Mouse (Mus musculus): ENCODE results near the gene Foxn3. TPM values are rescaled to one million over a fixed set of nuclear protein-coding genes. Genes with fewer than 3 reads are reported as not detected.

Gene Foxn3
- polyA plus RNA-seq, 1 experiment from 2014 or later = 18.6 TPM

GRCm38 (mm10) chr12:99464291-99464690 is 99.1 kb downstream of the Foxn3 start:
- WGBS (ENCODE audit: insufficient replicate concordance) = 51% methylated on average over 5 of the region's 5 CpGs
- Histone ChIP-seq H3K36me3 (replicated peaks) (no peaks in the 10 kb centered on the region), H3K27ac (replicated peaks) (no peak overlapping the region), H3K4me2 (no peak overlapping the region), H3K4me1 (replicated peaks) (peaks cover 16% of the 10 kb centered on the region), H3K9me3 (replicated peaks) (no peaks in the 10 kb centered on the region), H3K4me3 (replicated peaks) (no peak overlapping the region), H3K27me3 (no peaks in the 10 kb centered on the region), H3K9ac (no peak overlapping the region)
- ATAC-seq (ENCODE audit: insufficient read depth) = no peak

DNA sequence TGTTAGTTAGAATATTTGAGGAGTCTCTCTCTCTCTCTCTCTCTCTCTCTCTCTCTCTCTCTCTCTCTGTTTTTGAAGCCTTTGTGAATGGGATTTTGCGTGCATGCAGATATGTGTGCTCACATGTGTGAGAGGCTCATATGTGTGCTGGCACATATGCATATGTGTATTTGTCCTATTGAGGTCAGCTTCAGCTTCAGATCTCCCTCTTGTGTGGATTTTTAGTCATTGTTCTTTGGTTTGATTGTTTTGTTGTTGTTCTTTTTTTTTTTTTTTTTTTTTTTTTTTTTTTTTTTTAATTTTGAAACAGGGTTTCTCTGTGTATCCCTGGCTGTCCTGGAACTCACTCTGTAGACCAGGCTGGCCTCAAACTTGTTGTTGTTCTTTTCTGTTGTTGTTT is 100.5 kb downstream of the Foxn3 start:
- Histone ChIP-seq H3K27me3 (no peaks in the 10 kb centered on the region), H3K9ac (no peak overlapping the region), H3K36me3 (replicated peaks) (no peaks in the 10 kb centered on the region), H3K27ac (replicated peaks) (no peak overlapping the region), H3K9me3 (replicated peaks) (no peaks in the 10 kb centered on the region), H3K4me3 (replicated peaks) (no peak overlapping the region), H3K4me1 (replicated peaks) (peaks cover 18% of the 10 kb centered on the region), H3K4me2 (no peak overlapping the region)
- no peak for ATAC-seq (ENCODE audit: insufficient read depth)
- WGBS (ENCODE audit: insufficient replicate concordance) = 79% methylated on average over 1 of the region's 1 CpGs

DNA sequence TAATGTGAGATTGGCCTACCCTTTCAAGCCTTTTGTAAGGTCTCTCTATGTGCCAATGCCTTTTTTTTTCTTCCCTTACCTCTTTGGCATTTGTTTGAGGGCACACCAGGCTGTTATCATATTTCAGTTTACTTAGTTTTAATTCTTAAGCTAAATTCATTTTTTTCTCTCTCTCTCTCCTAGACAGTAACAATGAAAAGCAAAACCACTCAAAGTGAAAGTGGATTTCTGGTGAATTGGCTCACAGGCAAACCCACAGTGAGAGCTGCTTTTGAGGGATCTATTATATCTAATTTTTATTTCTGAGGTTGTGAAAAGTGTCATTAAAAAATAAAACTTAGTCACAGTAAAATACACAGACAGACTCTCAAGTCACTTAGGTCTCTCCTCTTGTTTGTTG is 101.1 kb downstream of the Foxn3 start:
- no peaks in the 10 kb centered on the region for H3K27me3 ChIP-seq
- no peaks in the 10 kb centered on the region for H3K36me3 ChIP-seq (replicated peaks)
- peaks cover 19% of the 10 kb centered on the region for H3K4me1 ChIP-seq (replicated peaks)
- H3K27ac ChIP-seq (replicated peaks) = no peak overlapping the region
- ATAC-seq (ENCODE audit: insufficient read depth) = no peak
- H3K4me3 ChIP-seq (replicated peaks) = no peak overlapping the region
- H3K9ac ChIP-seq = no peak overlapping the region
- no peak overlapping the region for H3K4me2 ChIP-seq
- no peaks in the 10 kb centered on the region for H3K9me3 ChIP-seq (replicated peaks)

DNA sequence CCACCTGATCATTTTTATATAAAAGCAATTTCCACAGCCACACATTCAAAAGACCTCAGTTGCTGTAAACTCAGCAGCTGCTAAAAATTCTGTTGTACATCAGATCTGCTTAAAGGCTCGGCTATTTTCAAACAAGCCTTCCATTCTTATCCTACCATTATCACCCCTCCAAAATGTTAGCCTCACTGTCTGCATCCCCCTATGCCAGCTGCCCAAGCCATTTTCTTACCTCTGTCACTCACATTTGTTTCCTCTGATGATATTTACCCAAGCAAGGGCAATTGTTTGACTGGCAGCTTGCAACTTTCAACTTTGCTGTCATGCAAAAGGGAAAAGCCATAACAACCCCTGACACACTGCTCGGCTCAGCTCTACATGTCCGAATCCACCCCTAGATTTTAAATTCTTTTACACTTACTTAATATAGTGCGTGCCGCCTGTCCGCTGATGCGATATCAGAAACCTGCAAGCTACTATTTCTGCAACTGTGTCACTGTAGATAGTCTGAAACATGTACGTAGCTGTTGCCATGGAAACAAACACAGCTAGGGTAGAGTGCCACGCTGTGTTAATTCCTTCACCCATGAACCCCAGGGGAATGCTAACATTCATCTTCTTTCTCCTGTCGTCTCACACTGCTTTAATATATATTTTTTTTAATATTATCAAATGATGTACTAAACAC is 105.7 kb downstream of the Foxn3 start:
- peak overlapping the region; percentile 49 for H3K4me3 ChIP-seq (replicated peaks)

DNA sequence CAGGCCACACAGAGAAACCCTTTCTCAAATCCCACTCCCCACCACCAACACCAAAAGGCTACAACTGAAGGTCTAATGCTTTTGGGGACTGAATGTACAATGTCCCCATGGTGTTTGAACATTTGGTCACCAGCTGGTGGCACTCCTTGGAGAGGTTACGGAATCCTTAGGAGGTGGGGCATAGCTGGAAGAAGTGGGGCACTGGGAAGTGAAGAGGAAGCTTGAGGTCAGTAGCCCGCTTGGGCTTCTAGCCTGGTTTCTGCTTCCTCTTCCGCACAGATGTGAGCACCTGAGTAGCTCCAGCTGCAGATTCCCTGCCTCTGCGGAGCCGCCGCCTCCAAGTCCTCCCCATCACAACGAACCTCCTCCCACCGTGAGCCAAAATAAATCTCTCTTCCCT is 107.8 kb downstream of the Foxn3 start:
- 86% methylated on average over 8 of the region's 8 CpGs for WGBS (ENCODE audit: insufficient replicate concordance)
- Histone ChIP-seq H3K4me2 (0 out of 2 replicates have a peak overlapping the region, but pooled peaks have one; percentile 0), H3K9ac (no peak overlapping the region), H3K36me3 (replicated peaks) (no peaks in the 10 kb centered on the region), H3K4me1 (replicated peaks) (peaks cover 42% of the 10 kb centered on the region), H3K4me3 (replicated peaks) (no peak overlapping the region), H3K27ac (replicated peaks) (no peak overlapping the region), H3K27me3 (no peaks in the 10 kb centered on the region), H3K9me3 (replicated peaks) (no peaks in the 10 kb centered on the region)
- no peak for ATAC-seq (ENCODE audit: insufficient read depth)

More for the DNA sequence above, 105.7 kb downstream of the Foxn3 start:
- H3K4me1 ChIP-seq (replicated peaks) = peaks cover 42% of the 10 kb centered on the region
- whole genome bisulfite sequencing (ENCODE audit: insufficient replicate concordance) = 29% methylated on average over 10 of the region's 10 CpGs
- H3K27ac ChIP-seq (replicated peaks) = peak overlapping the region; percentile 79
- H3K36me3 ChIP-seq (replicated peaks) = no peaks in the 10 kb centered on the region
- H3K4me2 ChIP-seq = peak overlapping the region; percentile 61
- ATAC-seq (ENCODE audit: insufficient read depth) = peak; percentile 95
- no peaks in the 10 kb centered on the region for H3K9me3 ChIP-seq (replicated peaks)
- H3K27me3 ChIP-seq = no peaks in the 10 kb centered on the region
- H3K9ac ChIP-seq = 0 out of 2 replicates have a peak overlapping the region, but pooled peaks have one; percentile 19

- no peak for ATAC-seq (ENCODE audit: insufficient read depth)
- no peak overlapping the region for H3K27ac ChIP-seq (replicated peaks)
- H3K9ac ChIP-seq = no peak overlapping the region
- no peaks in the 10 kb centered on the region for H3K9me3 ChIP-seq (replicated peaks)
- no peaks in the 10 kb centered on the region for H3K36me3 ChIP-seq (replicated peaks)
- H3K4me1 ChIP-seq (replicated peaks) = peaks cover 42% of the 10 kb centered on the region
- H3K4me3 ChIP-seq (replicated peaks) = no peak overlapping the region
- WGBS (ENCODE audit: insufficient replicate concordance) = 82% methylated on average over 9 of the region's 9 CpGs
- no peaks in the 10 kb centered on the region for H3K27me3 ChIP-seq
- no peak overlapping the region for H3K4me2 ChIP-seq
These were observed 109.0 kb downstream of the Foxn3 start for GRCm38 (mm10) chr12:99454394-99454793.

GRCm38 (mm10) chr12:99453797-99454196 is 109.6 kb downstream of the Foxn3 start:
- H3K36me3 ChIP-seq (replicated peaks) = no peaks in the 10 kb centered on the region
- no peak overlapping the region for H3K27ac ChIP-seq (replicated peaks)
- H3K4me3 ChIP-seq (replicated peaks) = no peak overlapping the region
- peaks cover 42% of the 10 kb centered on the region for H3K4me1 ChIP-seq (replicated peaks)
- 83% methylated on average over 4 of the region's 4 CpGs for WGBS (ENCODE audit: insufficient replicate concordance)
- H3K4me2 ChIP-seq = no peak overlapping the region
- no peak for ATAC-seq (ENCODE audit: insufficient read depth)
- H3K27me3 ChIP-seq = no peaks in the 10 kb centered on the region
- H3K9ac ChIP-seq = no peak overlapping the region
- no peaks in the 10 kb centered on the region for H3K9me3 ChIP-seq (replicated peaks)

DNA sequence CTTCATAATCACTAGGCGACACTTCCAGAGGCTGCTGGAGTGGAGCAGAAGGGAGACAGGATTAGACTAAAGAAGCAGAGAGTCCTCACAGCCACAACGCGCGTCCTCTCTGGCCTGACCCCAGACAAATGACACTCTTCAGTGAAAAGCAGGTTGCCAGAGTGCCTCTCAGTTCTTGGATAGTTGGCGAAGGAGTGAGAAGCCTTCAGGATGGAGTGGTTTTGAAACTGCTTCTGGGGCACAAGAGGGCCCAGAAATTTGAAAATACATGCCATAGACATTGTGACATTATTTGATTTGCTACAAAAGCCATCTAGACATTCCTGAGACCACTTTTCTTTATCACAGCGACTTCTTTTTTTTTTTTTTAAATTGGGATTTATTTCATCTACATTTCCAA is 113.3 kb downstream of the Foxn3 start:
- H3K4me3 ChIP-seq (replicated peaks) = no peak overlapping the region
- ATAC-seq (ENCODE audit: insufficient read depth) = no peak
- H3K9ac ChIP-seq = no peak overlapping the region
- H3K9me3 ChIP-seq (replicated peaks) = no peaks in the 10 kb centered on the region
- peaks cover 8% of the 10 kb centered on the region; the same call in 1 of the 2 replicates for H3K4me1 ChIP-seq (replicated peaks)
- H3K27ac ChIP-seq (replicated peaks) = no peak overlapping the region
- no peaks in the 10 kb centered on the region for H3K27me3 ChIP-seq
- 80% methylated on average over 6 of the region's 6 CpGs for WGBS (ENCODE audit: insufficient replicate concordance)
- H3K4me2 ChIP-seq = no peak overlapping the region
- H3K36me3 ChIP-seq (replicated peaks) = no peaks in the 10 kb centered on the region

- Histone ChIP-seq H3K9me3 (replicated peaks) (no peaks in the 10 kb centered on the region), H3K4me1 (replicated peaks) (no peaks in the 10 kb centered on the region), H3K27ac (replicated peaks) (no peak overlapping the region), H3K36me3 (replicated peaks) (no peaks in the 10 kb centered on the region), H3K4me3 (replicated peaks) (no peak overlapping the region), H3K9ac (no peak overlapping the region), H3K27me3 (no peaks in the 10 kb centered on the region), H3K4me2 (no peak overlapping the region)
- WGBS (ENCODE audit: insufficient replicate concordance) = 76% methylated on average over 5 of the region's 5 CpGs
- no peak for ATAC-seq (ENCODE audit: insufficient read depth)
These were observed 115.6 kb downstream of the Foxn3 start for GRCm38 (mm10) chr12:99447791-99448190.

GRCm38 (mm10) chr12:99445018-99445674 is 118.2 kb downstream of the Foxn3 start:
- Histone ChIP-seq H3K9me3 (replicated peaks) (no peaks in the 10 kb centered on the region), H3K9ac (no peak overlapping the region), H3K27me3 (no peaks in the 10 kb centered on the region), H3K36me3 (replicated peaks) (no peaks in the 10 kb centered on the region), H3K4me2 (no peak overlapping the region), H3K27ac (replicated peaks) (no peak overlapping the region), H3K4me3 (replicated peaks) (no peak overlapping the region), H3K4me1 (replicated peaks) (no peaks in the 10 kb centered on the region)
- WGBS (ENCODE audit: insufficient replicate concordance) = 79% methylated on average over 6 of the region's 6 CpGs
- ATAC-seq (ENCODE audit: insufficient read depth) = no peak

DNA sequence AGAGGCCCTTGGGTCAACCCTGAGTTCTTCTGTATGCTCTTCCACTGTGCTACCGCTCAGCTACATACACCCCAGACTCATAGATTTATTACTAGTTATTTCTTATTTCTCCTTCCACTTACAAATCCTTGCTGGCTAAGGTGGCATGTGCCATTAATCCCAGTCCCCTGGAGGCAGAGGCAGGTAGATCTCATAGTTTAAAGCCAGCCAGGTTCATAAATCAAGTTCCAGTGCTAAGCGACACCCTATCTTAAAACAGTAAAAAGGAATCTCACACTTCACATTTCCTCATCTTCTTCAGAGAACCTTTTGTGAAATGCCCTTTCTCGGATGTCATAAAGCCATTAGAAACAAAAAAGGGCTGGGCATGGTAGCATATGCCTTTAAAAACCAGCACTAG is 120.6 kb downstream of the Foxn3 start:
- Histone ChIP-seq H3K9ac (no peak overlapping the region), H3K36me3 (replicated peaks) (no peaks in the 10 kb centered on the region), H3K4me3 (replicated peaks) (no peak overlapping the region), H3K9me3 (replicated peaks) (no peaks in the 10 kb centered on the region), H3K4me2 (no peak overlapping the region), H3K27ac (replicated peaks) (no peak overlapping the region), H3K27me3 (no peaks in the 10 kb centered on the region), H3K4me1 (replicated peaks) (peaks cover 5% of the 10 kb centered on the region)
- WGBS (ENCODE audit: insufficient replicate concordance) = 87% methylated on average over 3 of the region's 3 CpGs
- no peak for ATAC-seq (ENCODE audit: insufficient read depth)
